Mouse (Mus musculus): ENCODE measurements around the gene Atp1a1. TPM values are rescaled to one million over a fixed set of nuclear protein-coding genes. Genes with fewer than 3 reads are reported as not detected.

Gene Atp1a1
- polyA plus RNA-seq, 1 experiment from 2014 or later, result 115 TPM

DNA sequence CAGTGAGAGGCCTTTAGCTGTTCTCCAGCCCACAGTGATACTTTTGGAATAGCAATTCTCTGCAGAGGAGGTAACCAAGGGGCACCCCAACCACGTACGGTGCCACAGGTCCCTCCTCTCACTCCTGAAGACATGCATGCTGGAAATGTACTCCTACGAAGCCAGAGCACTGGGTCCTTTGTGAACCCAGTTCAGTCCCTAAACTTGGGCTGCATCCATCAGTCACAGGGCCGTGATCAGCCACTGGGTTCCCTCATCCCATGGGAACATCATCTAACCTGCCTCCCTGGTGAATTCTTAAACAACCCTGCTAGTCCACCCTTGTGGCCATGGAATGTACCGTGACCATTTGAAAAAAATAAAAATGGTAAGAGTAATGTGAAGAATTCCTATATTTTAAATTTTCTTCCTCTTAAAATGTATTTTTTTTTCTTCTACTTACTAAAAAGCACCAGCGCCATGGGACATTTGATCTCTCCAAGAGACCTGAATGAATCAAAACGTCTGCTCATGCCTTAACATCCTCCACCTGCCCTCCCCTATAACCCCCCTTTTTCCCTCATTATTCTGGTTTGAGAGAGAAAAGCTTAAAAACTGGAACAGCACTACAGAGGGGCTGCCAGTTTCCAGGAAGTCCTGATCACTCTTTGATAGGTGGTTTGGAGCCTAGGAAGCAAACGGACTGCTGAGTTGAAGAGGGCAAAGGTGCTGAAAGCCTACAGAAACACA lies 5.1 kb downstream of the Atp1a1 start:
- Histone ChIP-seq H3K4me1 (ENCODE audit: control insufficient read depth, insufficient read depth, low read length) (peaks cover 32% of the 10 kb centered on the region), H3K9ac (ENCODE audit: low read length) (no peak overlapping the region)

GRCm38 (mm10) chr3:101598231-101598905 lies 6.1 kb downstream of the Atp1a1 start:
- H3K27ac ChIP-seq (ENCODE audit: low read depth, low read length), result no peak overlapping the region
- H3K9ac ChIP-seq (ENCODE audit: low read length), result no peak overlapping the region
- peaks cover 30% of the 10 kb centered on the region for H3K4me1 ChIP-seq (ENCODE audit: control insufficient read depth, insufficient read depth, low read length)
- ATAC-seq (ENCODE audit: insufficient read depth, low FRiP score, low TSS enrichment) (no peak), DNase-seq (ENCODE audit: low spot score) (no peak)
- 72% methylated on average over 4 of the region's 4 CpGs for WGBS
- H3K36me3 ChIP-seq (ENCODE audit: control insufficient read depth, insufficient read depth, low read length), result no peaks in the 10 kb centered on the region
- no peaks in the 10 kb centered on the region for H3K9me3 ChIP-seq (ENCODE audit: control insufficient read depth, low read length)
- H3K4me2 ChIP-seq (ENCODE audit: low read depth), result no peak overlapping the region
- no peak overlapping the region for H3K4me3 ChIP-seq (ENCODE audit: low read depth, low read length)
- no peaks in the 10 kb centered on the region for H3K27me3 ChIP-seq (ENCODE audit: control insufficient read depth, insufficient read depth, low read length)

More for the DNA sequence above, 5.1 kb downstream of the Atp1a1 start:
- H3K4me2 ChIP-seq (ENCODE audit: low read depth), result no peak overlapping the region
- no peaks in the 10 kb centered on the region for H3K36me3 ChIP-seq (ENCODE audit: control insufficient read depth, insufficient read depth, low read length)
- H3K9me3 ChIP-seq (ENCODE audit: control insufficient read depth, low read length), result no peaks in the 10 kb centered on the region
- WGBS, result 67% methylated on average over 8 of the region's 8 CpGs
- no peaks in the 10 kb centered on the region for H3K27me3 ChIP-seq (ENCODE audit: control insufficient read depth, insufficient read depth, low read length)
- no peak overlapping the region for H3K4me3 ChIP-seq (ENCODE audit: low read depth, low read length)
- DNase-seq (ENCODE audit: low spot score), result no peak
- no peak overlapping the region for H3K27ac ChIP-seq (ENCODE audit: low read depth, low read length)
- no peak for ATAC-seq (ENCODE audit: insufficient read depth, low FRiP score, low TSS enrichment)

DNA sequence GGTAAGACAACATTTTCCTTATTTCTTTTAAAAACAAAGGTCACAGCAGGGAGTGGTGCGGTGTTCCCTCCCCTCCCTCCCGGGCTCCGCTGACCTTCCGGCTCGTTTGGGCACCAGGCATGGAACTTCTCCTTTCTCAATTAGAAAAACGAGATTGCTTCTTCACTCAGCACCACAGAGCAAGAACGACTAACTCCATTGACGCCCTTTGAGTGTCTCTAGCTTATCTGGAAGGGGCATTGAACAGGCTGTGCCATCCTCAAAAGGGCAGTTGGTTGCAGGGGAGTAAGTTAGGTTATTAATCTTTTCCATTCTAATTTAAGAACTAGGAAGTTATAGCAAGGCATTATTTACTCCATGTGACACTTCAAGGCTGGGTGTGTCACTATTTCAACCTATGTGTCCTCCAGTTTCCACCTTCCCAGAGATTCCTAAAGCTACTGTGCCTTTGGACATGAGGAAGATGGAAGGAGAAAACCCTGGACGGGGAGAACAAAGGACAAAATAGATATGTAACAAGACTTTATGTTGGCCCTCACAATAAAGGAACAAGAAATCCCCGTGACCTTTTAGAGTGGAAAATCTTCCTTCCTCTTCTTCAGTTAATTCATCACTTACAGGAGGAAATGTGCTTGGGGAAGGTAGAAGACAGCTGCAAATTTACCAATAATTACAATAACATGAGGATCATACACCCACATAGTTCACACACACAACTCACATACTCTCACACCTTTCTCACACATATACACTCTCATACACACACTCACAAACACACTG lies 7.0 kb downstream of the Atp1a1 start:
- H3K27ac ChIP-seq (ENCODE audit: low read depth, low read length), result no peak overlapping the region
- 0 out of 2 replicates have a peak, but pooled peaks cover 2% of the 10 kb centered on the region for H3K36me3 ChIP-seq (ENCODE audit: control insufficient read depth, insufficient read depth, low read length)
- DNase-seq (ENCODE audit: low spot score), result no peak
- H3K4me2 ChIP-seq (ENCODE audit: low read depth), result no peak overlapping the region
- H3K9me3 ChIP-seq (ENCODE audit: control insufficient read depth, low read length), result no peaks in the 10 kb centered on the region
- no peak overlapping the region for H3K4me3 ChIP-seq (ENCODE audit: low read depth, low read length)
- H3K4me1 ChIP-seq (ENCODE audit: control insufficient read depth, insufficient read depth, low read length), result peaks cover 26% of the 10 kb centered on the region
- no peak overlapping the region for H3K9ac ChIP-seq (ENCODE audit: low read length)
- no peaks in the 10 kb centered on the region for H3K27me3 ChIP-seq (ENCODE audit: control insufficient read depth, insufficient read depth, low read length)
- WGBS, result 34% methylated on average over 10 of the region's 10 CpGs
- ATAC-seq (ENCODE audit: insufficient read depth, low FRiP score, low TSS enrichment), result no peak

DNA sequence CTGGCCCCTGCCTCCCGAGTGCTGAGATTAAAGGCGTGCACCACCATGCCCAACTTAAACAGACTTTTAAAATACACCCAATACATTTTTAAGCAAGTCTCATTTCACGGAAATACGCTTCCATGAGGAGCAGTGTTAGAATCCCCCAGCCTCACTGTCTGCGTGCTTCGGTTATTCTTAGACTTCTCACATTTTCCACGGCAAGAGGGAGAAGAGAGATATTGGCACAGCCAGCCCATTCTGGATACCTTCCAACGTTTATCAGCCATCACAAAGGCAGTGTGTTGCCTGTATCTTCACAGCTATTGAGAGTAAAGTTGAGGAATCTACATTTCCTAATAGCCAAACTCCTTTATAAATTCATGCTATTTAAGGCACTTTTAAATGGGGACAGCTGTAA lies 7.8 kb downstream of the Atp1a1 start:
- H3K36me3 ChIP-seq (ENCODE audit: control insufficient read depth, insufficient read depth, low read length), result peaks cover 2% of the 10 kb centered on the region; the same call in 1 of the 2 replicates
- WGBS, result 69% methylated on average over 8 of the region's 8 CpGs
- no peak overlapping the region for H3K4me3 ChIP-seq (ENCODE audit: low read depth, low read length)
- H3K4me1 ChIP-seq (ENCODE audit: control insufficient read depth, insufficient read depth, low read length), result peaks cover 24% of the 10 kb centered on the region
- H3K9me3 ChIP-seq (ENCODE audit: control insufficient read depth, low read length), result no peaks in the 10 kb centered on the region
- no peak overlapping the region for H3K4me2 ChIP-seq (ENCODE audit: low read depth)
- no peak for ATAC-seq (ENCODE audit: insufficient read depth, low FRiP score, low TSS enrichment)
- H3K9ac ChIP-seq (ENCODE audit: low read length), result no peak overlapping the region
- H3K27me3 ChIP-seq (ENCODE audit: control insufficient read depth, insufficient read depth, low read length), result no peaks in the 10 kb centered on the region
- no peak overlapping the region for H3K27ac ChIP-seq (ENCODE audit: low read depth, low read length)
- DNase-seq (ENCODE audit: low spot score), result no peak

GRCm38 (mm10) chr3:101595866-101596630 lies 8.4 kb downstream of the Atp1a1 start:
- WGBS, result 79% methylated on average over 14 of the region's 14 CpGs
- no peak overlapping the region for H3K27ac ChIP-seq (ENCODE audit: low read depth, low read length)
- H3K4me1 ChIP-seq (ENCODE audit: control insufficient read depth, insufficient read depth, low read length), result peaks cover 20% of the 10 kb centered on the region

GRCm38 (mm10) chr3:101594982-101595381 lies 9.5 kb downstream of the Atp1a1 start:
- Histone ChIP-seq H3K4me2 (ENCODE audit: low read depth) (no peak overlapping the region), H3K4me3 (ENCODE audit: low read depth, low read length) (no peak overlapping the region), H3K4me1 (ENCODE audit: control insufficient read depth, insufficient read depth, low read length) (peaks cover 13% of the 10 kb centered on the region), H3K36me3 (ENCODE audit: control insufficient read depth, insufficient read depth, low read length) (peaks cover 11% of the 10 kb centered on the region), H3K27ac (ENCODE audit: low read depth, low read length) (no peak overlapping the region), H3K9me3 (ENCODE audit: control insufficient read depth, low read length) (no peaks in the 10 kb centered on the region), H3K27me3 (ENCODE audit: control insufficient read depth, insufficient read depth, low read length) (no peaks in the 10 kb centered on the region), H3K9ac (ENCODE audit: low read length) (no peak overlapping the region)
- WGBS, result 70% methylated on average over 5 of the region's 5 CpGs
- DNase-seq (ENCODE audit: low spot score) (no peak), ATAC-seq (ENCODE audit: insufficient read depth, low FRiP score, low TSS enrichment) (no peak)

More at GRCm38 (mm10) chr3:101595866-101596630, 8.4 kb downstream of the Atp1a1 start:
- H3K4me3 ChIP-seq (ENCODE audit: low read depth, low read length), result no peak overlapping the region
- no peaks in the 10 kb centered on the region for H3K27me3 ChIP-seq (ENCODE audit: control insufficient read depth, insufficient read depth, low read length)
- H3K9me3 ChIP-seq (ENCODE audit: control insufficient read depth, low read length), result no peaks in the 10 kb centered on the region
- no peak overlapping the region for H3K4me2 ChIP-seq (ENCODE audit: low read depth)
- ATAC-seq (ENCODE audit: insufficient read depth, low FRiP score, low TSS enrichment) (no peak), DNase-seq (ENCODE audit: low spot score) (no peak)
- peaks cover 7% of the 10 kb centered on the region for H3K36me3 ChIP-seq (ENCODE audit: control insufficient read depth, insufficient read depth, low read length)
- H3K9ac ChIP-seq (ENCODE audit: low read length), result no peak overlapping the region

DNA sequence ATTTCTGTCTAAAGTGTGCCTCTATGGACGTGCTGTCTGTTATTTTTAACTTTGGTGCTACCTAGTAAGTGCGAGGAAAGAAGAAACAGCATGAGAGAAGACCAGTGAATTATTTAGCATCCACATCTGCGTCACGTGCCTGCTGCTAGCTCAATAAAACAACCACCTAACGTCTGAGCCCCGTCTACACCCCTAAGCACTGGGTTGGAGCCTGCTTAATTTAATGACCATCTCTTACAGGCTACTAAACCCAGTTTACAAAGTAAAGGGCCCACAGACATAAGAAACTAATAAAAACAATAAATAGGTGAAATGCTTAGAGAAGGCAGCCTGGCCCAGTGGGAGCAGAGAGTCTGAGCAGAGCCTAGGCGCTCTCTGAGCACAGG lies 11.2 kb downstream of the Atp1a1 start:
- WGBS, result 72% methylated on average over 7 of the region's 7 CpGs
- 0 out of 2 replicates have a peak, but pooled peaks cover 5% of the 10 kb centered on the region for H3K4me1 ChIP-seq (ENCODE audit: control insufficient read depth, insufficient read depth, low read length)
- no peaks in the 10 kb centered on the region for H3K27me3 ChIP-seq (ENCODE audit: control insufficient read depth, insufficient read depth, low read length)
- peaks cover 26% of the 10 kb centered on the region for H3K36me3 ChIP-seq (ENCODE audit: control insufficient read depth, insufficient read depth, low read length)
- ATAC-seq (ENCODE audit: insufficient read depth, low FRiP score, low TSS enrichment) (no peak), DNase-seq (ENCODE audit: low spot score) (no peak)
- H3K9me3 ChIP-seq (ENCODE audit: control insufficient read depth, low read length), result no peaks in the 10 kb centered on the region
- H3K27ac ChIP-seq (ENCODE audit: low read depth, low read length), result no peak overlapping the region
- no peak overlapping the region for H3K4me2 ChIP-seq (ENCODE audit: low read depth)
- no peak overlapping the region for H3K9ac ChIP-seq (ENCODE audit: low read length)
- H3K4me3 ChIP-seq (ENCODE audit: low read depth, low read length), result no peak overlapping the region
